Mouse (Mus musculus) embryonic fibroblast, embryonic 13.5 days (primary cell): ENCODE data around the gene Arl6ip5.

Experiments
- CTCF ChIP-seq: IDR thresholded peaks from 2 replicates; pipeline ENCODE4 v1.5.1; 2011; ENCODE audit warnings: mild to moderate bottlenecking, control low read depth, low read length, moderate library complexity, borderline replicate concordance; ENCODE audit not compliant: insufficient read depth
- POLR2A ChIP-seq: IDR thresholded peaks from 2 replicates; pipeline ENCODE4 v1.6.1; 2011; ENCODE audit warnings: low read depth, mild to moderate bottlenecking, control low read depth, low read length, moderate library complexity

GRCm38 (mm10) chr6:97250966-97251365 lies 40.5 kb downstream of the Arl6ip5 start:
- TF ChIP-seq POLR2A (no peak), CTCF (no peak)
